Mouse (Mus musculus) lung, postnatal 0 days (tissue): ENCODE measurements around the gene Angptl4. TPM values are rescaled to one million over a fixed set of nuclear protein-coding genes. Genes with fewer than 3 reads are reported as not detected.

Experiments used
- ATAC-seq: fragments of 200-750 bp; cut with Nextera tagmentation; 2 replicates; pipeline ENCODE4 v1.8.0; 2017; ENCODE audit warnings: moderate library complexity
- DNase-seq: peaks from one replicate; pipeline ENCODE4 v3.0.0-alpha.2; 2016; ENCODE audit warnings: low spot score
- H3K27ac ChIP-seq: fragments of 300-500 bp; sonication (generic); 2 replicates; pipeline ENCODE4 v1.5.1; 2014; ENCODE audit warnings: antibody characterized with exemption, mild to moderate bottlenecking, low read length, mixed read lengths
- H3K27me3 ChIP-seq: fragments of 300-500 bp; sonication (generic); replicated peaks from 2 replicates; pipeline ENCODE4 v1.6.1; 2014; ENCODE audit warnings: low read length, mixed read lengths; ENCODE audit not compliant: insufficient read depth
- H3K36me3 ChIP-seq: fragments of 300-500 bp; sonication (generic); 2 replicates; pipeline ENCODE4 v1.6.1; 2014; ENCODE audit warnings: low read length, mixed read lengths; ENCODE audit not compliant: insufficient read depth
- H3K4me1 ChIP-seq: fragments of 300-500 bp; sonication (generic); 2 replicates; pipeline ENCODE4 v1.6.1; 2014; ENCODE audit warnings: antibody characterized with exemption, low read depth, low read length, mixed read lengths; ENCODE audit not compliant: insufficient read depth
- H3K4me2 ChIP-seq: fragments of 300-500 bp; sonication (generic); replicated peaks from 2 replicates; pipeline ENCODE4 v1.6.1; 2014; ENCODE audit warnings: low read depth, mild to moderate bottlenecking, low read length, moderate library complexity, mixed read lengths
- H3K4me3 ChIP-seq: fragments of 300-500 bp; sonication (generic); 2 replicates; pipeline ENCODE4 v1.5.1; 2014; ENCODE audit warnings: low read depth, low read length
- H3K9ac ChIP-seq: fragments of 300-500 bp; sonication (generic); replicated peaks from 2 replicates; pipeline ENCODE4 v1.6.1; 2014; ENCODE audit warnings: low read depth, mild to moderate bottlenecking
- H3K9me3 ChIP-seq: fragments of 300-500 bp; sonication (generic); 2 replicates; pipeline ENCODE4 v1.6.1; 2016; ENCODE audit warnings: low read length, mixed read lengths
- CTCF ChIP-seq: IDR thresholded peaks from 2 replicates; pipeline ENCODE4 v1.5.1; 2016; ENCODE audit warnings: antibody characterized with exemption, mild to moderate bottlenecking
- EP300 ChIP-seq: IDR thresholded peaks from 2 replicates; pipeline ENCODE4 v1.6.1; 2016; ENCODE audit warnings: antibody characterized with exemption, mild to moderate bottlenecking, control low read depth
- WGBS: fragments of 180-500 bp; shearing (Covaris S2); extraction: QIAGEN DNeasy Blood & Tissue Kit; methylation state at CpG from one replicate; pipeline ENCODE4 v1.1.7; 2014; 5-methylcytosine and 5-hydroxymethylcytosine counted together
- polyA plus RNA-seq: library from polyadenylated mRNA; unstranded; fragments of >200 nt; fragmentation: Nextera tagmentation; extraction: Ambion mirVana; gene quantifications from 2 replicates; pipeline ENCODE4 v1.2.1, GENCODE M21; 2015

Gene Angptl4
- polyA plus RNA-seq, 1 experiment from 2014 or later, result 125 TPM

DNA sequence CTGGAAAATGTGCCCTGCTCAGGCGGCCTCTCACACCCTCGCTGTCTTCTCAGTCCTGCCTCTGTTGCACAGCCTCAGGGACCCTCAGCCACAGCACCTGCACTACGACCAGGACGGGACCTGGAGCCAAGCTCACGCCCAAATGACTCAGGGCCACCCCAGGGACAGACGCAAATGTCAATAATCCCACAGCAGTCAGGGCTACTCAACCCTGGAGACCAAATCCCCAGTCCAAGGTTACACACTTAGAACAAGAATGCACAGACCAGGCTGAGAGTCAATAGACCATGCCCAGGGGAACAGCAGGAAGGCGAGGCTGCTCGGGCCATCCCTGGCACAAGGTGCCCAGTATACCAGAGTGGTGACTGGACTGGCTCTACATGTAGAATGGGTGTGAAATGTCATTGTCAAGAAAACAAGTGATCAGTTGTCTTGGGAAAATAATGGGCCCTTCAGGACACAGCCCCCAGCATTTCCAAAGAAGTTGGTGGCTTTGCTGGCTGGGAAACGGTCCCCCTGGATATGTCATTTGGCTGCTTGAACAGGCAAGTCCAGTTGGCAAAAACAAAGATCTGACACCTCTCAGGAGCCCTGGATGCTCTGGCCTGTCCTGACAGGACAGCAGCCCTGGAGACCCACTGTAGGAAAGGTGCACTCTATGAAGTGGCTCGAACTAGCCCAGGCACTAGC is 26.1 kb downstream of the Angptl4 start:
- TF ChIP-seq CTCF (no peak), EP300 (no peak)
- Histone ChIP-seq H3K4me2 (no peak overlapping the region; the same call in 1 of the 2 replicates), H3K36me3 (no peaks in the 10 kb centered on the region)

DNA sequence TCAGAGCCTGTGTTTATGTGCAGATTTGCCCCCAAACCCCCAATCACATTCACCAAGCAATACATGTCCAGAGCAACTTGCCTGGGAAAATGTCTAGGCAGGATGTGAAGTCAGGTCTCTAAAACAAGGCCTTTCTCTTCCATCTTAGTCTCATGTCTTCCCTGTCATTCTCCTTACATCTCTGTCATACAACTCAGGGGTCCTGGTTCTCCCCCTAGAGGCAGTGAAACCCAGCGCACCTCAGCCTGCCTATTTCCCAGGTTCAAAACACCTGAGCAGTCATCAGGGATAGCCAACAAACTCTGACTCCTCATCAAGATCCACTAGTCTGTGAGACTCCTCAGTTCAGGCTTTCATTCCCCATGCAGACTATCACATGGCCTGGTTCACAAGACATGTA is 27.0 kb downstream of the Angptl4 start:
- Histone ChIP-seq H3K36me3 (no peaks in the 10 kb centered on the region), H3K27me3 (no peaks in the 10 kb centered on the region), H3K4me1 (peaks cover 33% of the 10 kb centered on the region), H3K4me3 (no peak overlapping the region), H3K27ac (no peak overlapping the region; the same call in 1 of the 2 replicates), H3K9me3 (no peaks in the 10 kb centered on the region), H3K4me2 (no peak overlapping the region), H3K9ac (no peak overlapping the region)
- TF ChIP-seq EP300, result no peak
- TF ChIP-seq CTCF, result peak; percentile 28; the same call in 1 of the 2 replicates
- 65% methylated on average over 1 of the region's 1 CpGs for WGBS
- DNase-seq, result no peak
- ATAC-seq, result no peak

More for the DNA sequence above, 26.1 kb downstream of the Angptl4 start:
- peak; percentile 50 for DNase-seq
- H3K4me1 ChIP-seq, result peaks cover 33% of the 10 kb centered on the region
- H3K9ac ChIP-seq, result no peak overlapping the region
- peak overlapping the region; percentile 66 for H3K27ac ChIP-seq
- ATAC-seq, result no peak
- H3K9me3 ChIP-seq, result no peaks in the 10 kb centered on the region
- H3K4me3 ChIP-seq, result no peak overlapping the region
- WGBS, result 79% methylated on average over 10 of the region's 10 CpGs
- no peaks in the 10 kb centered on the region for H3K27me3 ChIP-seq

DNA sequence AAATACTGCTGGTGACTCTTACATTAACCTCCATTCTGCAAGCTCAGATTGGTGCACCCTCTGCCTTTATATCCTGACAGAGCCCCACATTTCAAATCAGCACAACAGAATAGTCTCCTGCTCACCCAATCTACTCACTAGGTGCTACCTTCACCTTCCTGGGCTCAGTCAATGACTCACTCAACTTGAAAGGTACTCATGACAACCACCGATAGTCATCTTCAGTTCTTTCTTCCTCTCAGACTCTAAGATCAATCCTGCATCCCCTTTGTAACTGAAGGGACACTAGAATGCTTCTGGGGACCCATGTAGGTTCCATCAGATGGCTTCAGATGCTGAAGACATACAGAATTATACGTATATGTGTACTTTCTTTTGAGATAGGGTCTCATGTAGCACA is 29.3 kb downstream of the Angptl4 start:
- TF ChIP-seq EP300 (no peak), CTCF (no peak)
- DNase-seq (no peak), ATAC-seq (no peak)
- H3K4me1 ChIP-seq, result peaks cover 20% of the 10 kb centered on the region
- WGBS, result 90% methylated on average over 2 of the region's 2 CpGs
- no peak overlapping the region for H3K27ac ChIP-seq
- H3K36me3 ChIP-seq, result peaks cover 5% of the 10 kb centered on the region; the same call in 1 of the 2 replicates
- H3K27me3 ChIP-seq, result no peaks in the 10 kb centered on the region
- no peak overlapping the region for H3K4me2 ChIP-seq
- no peak overlapping the region for H3K4me3 ChIP-seq
- no peak overlapping the region for H3K9ac ChIP-seq
- no peaks in the 10 kb centered on the region for H3K9me3 ChIP-seq

DNA sequence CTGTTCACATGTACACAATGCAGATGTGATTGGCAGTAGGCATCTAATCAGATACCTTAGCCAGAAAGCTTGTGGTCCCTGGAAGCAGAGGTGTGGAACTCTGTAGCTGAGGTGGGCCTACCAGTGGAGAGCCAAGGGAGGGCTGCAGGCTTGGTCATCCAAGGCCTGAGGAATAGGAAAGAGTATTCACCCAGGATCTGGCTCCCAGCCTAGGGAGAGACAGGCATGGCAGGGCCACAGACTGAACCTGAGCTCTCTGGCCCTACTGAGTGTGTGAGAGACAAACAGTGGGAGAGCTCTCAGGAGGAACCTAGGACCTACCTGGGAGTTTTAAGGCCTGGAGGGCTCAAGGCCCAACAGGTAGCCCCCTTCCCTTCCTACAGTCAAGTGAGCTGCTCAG is 30.4 kb downstream of the Angptl4 start:
- H3K27ac ChIP-seq, result no peak overlapping the region
- H3K4me2 ChIP-seq, result no peak overlapping the region
- no peak for TF ChIP-seq CTCF
- TF ChIP-seq EP300, result no peak
- peaks cover 8% of the 10 kb centered on the region; the same call in 1 of the 2 replicates for H3K36me3 ChIP-seq
- no peak overlapping the region for H3K9ac ChIP-seq
- no peak for DNase-seq
- no peaks in the 10 kb centered on the region for H3K27me3 ChIP-seq
- H3K9me3 ChIP-seq, result no peaks in the 10 kb centered on the region
- H3K4me3 ChIP-seq, result no peak overlapping the region
- no peak for ATAC-seq
- H3K4me1 ChIP-seq, result peaks cover 10% of the 10 kb centered on the region

DNA sequence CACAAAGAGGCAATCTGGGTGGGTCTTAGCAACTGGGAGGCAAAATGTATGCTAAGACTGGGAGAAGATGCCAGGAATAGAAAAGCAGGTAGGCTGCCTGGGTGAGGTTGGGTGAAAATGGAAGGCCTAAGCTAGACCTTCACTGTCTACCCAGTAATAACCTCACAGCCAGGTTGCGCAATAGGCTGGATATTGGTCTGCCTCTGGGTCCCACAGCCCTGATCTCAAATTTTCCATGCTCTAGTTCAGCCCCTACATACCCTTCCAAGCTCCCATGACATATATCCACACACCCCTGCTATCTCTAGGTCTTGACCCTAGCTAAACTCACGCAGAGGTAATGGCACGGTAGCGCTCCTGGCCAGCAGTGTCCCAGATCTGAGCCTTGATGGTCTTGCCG is 32.2 kb downstream of the Angptl4 start:
- Histone ChIP-seq H3K9me3 (no peaks in the 10 kb centered on the region), H3K27me3 (no peaks in the 10 kb centered on the region), H3K9ac (no peak overlapping the region), H3K4me3 (no peak overlapping the region), H3K4me1 (no peaks in the 10 kb centered on the region), H3K27ac (no peak overlapping the region), H3K4me2 (no peak overlapping the region), H3K36me3 (peaks cover 17% of the 10 kb centered on the region; the same call in 1 of the 2 replicates)
- ATAC-seq (no peak), DNase-seq (no peak)
- no peak for TF ChIP-seq EP300
- no peak for TF ChIP-seq CTCF
- 94% methylated on average over 5 of the region's 5 CpGs for WGBS

DNA sequence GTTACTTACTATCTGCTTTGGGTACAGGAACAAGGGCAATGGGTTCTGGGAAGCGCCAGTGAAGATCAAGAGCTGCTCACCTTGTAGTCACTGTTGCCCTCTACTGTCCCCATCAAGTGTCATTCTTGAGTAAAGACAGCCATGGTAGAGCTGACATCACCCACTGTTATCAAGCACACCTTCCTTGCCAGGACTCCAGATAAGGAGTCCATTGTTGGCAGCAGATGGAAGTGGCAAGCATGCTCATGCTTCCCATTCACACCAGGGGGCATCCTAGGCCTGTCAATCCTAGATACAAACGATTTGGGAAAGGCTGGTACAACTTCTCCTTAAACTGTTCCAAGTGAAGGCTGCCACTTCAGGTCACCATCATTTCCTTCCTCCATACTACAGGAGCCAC is 35.6 kb downstream of the Angptl4 start:
- no peak overlapping the region for H3K27ac ChIP-seq
- WGBS, result 43% methylated on average over 2 of the region's 2 CpGs
- no peak overlapping the region for H3K4me3 ChIP-seq
- H3K9me3 ChIP-seq, result no peaks in the 10 kb centered on the region
- H3K4me2 ChIP-seq, result no peak overlapping the region
- ATAC-seq (peak; percentile 70), DNase-seq (peak; percentile 88)
- TF ChIP-seq EP300 (no peak), CTCF (peak; percentile 91)
- H3K9ac ChIP-seq, result no peak overlapping the region
- no peaks in the 10 kb centered on the region for H3K27me3 ChIP-seq
- peaks cover 17% of the 10 kb centered on the region; the same call in 1 of the 2 replicates for H3K36me3 ChIP-seq
- H3K4me1 ChIP-seq, result no peaks in the 10 kb centered on the region
